In the genomic region with DNA sequence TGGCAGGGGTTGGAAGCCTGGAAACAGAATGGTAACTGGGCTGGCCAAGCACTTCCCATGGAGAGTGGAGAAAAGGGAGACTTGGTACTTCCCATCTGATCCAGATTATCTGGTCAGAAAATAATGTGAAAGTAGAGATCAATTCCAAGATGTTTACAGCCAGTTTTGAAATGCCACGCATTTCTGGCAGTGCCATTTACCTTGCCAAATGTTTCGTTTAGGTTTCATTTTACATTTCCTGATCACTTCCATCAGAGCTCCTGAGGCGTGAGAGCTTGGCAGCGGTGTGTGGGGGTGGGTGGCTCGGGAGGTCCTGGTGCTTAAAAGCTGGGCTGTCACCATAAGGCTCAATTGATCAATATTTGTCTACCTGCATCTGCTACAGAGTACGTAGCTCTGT, we compare ENCODE assay signal across 19 mouse cellular contexts.
DNase-seq lines count a peak whose midpoint lies in the region; ATAC-seq and TF ChIP-seq lines count a peak whose summit lies in the region.
"Had no signal": no experiment of that assay in that cellular context is flagged by ENCODE, and none has a peak within 500 bp of the region (broad histone marks: within the 10 kb centered on the region; RNA-seq: fewer than 3 reads in every experiment).

No protein-coding gene starts in this region.

- no peak for ATAC-seq in kidney, embryonic 14.5 days (ENCODE audit: low FRiP score, low TSS enrichment)
- no peak for ATAC-seq in neural tube, embryonic 15.5 days (ENCODE audit: low FRiP score)
- ATAC-seq: activated CD4-positive, CD25-positive, alpha-beta regulatory T cell, adult 4 months; forebrain, embryonic 15.5 days; intestine, embryonic 16.5 days; Patski had no signal

- no peak overlapping the region for H3K4me3 ChIP-seq in heart, adult 2 months
- H3K4me3 ChIP-seq in kidney, embryonic 14.5 days (ENCODE audit: low read length) = no peak overlapping the region
- no peak overlapping the region for H3K4me3 ChIP-seq in neural tube, embryonic 15.5 days (replicated peaks)
- H3K4me3 ChIP-seq: forebrain, embryonic 15.5 days; hindbrain, embryonic 13.5 days had no signal

- H3K27ac ChIP-seq in heart, adult 2 months = peak overlapping the region; percentile 97
- H3K27ac ChIP-seq in kidney, embryonic 14.5 days (ENCODE audit: low read depth, low read length) = peak overlapping the region; percentile 96; the same call in 1 of the 2 replicates
- H3K27ac ChIP-seq in neural tube, embryonic 15.5 days (replicated peaks) = 0 out of 2 replicates have a peak overlapping the region, but pooled peaks have one; percentile 5
- H3K27ac ChIP-seq: forebrain, embryonic 15.5 days had no signal

- intact Hi-C loops in heart, adult 2 months (cut with DNase I) = loop anchor here (5.0 kb wide), 1 partner anchor 96 kb away; no protein-coding TSS in a partner anchor

- no peak overlapping the region for H3K4me2 ChIP-seq in kidney, embryonic 14.5 days (replicated peaks; ENCODE audit: low read depth, low read length)
- H3K4me2 ChIP-seq in neural tube, embryonic 15.5 days = no peak overlapping the region
- H3K4me2 ChIP-seq: forebrain, embryonic 15.5 days; hindbrain, embryonic 13.5 days had no signal

- WGBS in heart, adult 2 months = 56% methylated on average over 6 of the region's 6 CpGs
- WGBS in kidney, embryonic 14.5 days = 43% methylated on average over 6 of the region's 6 CpGs
- WGBS in neural tube, embryonic 15.5 days = 76% methylated on average over 6 of the region's 6 CpGs

- TF ChIP-seq EP300 in heart, adult 2 months (IDR thresholded peaks at IDR 0.05; ENCODE audit: insufficient read depth, low read depth, low read length) = no peak

- H3K9ac ChIP-seq in heart, adult 2 months (ENCODE audit: low read depth, low read length) = no peak overlapping the region
- H3K9ac ChIP-seq in kidney, embryonic 14.5 days (ENCODE audit: low read depth, low read length) = no peak overlapping the region
- H3K9ac ChIP-seq in neural tube, embryonic 15.5 days (replicated peaks) = no peak overlapping the region
- H3K9ac ChIP-seq: forebrain, embryonic 15.5 days; hindbrain, embryonic 13.5 days had no signal

- peaks cover 6% of the 10 kb centered on the region for H3K4me1 ChIP-seq in heart, adult 2 months (ENCODE audit: control insufficient read depth, insufficient read depth, low read length)
- peaks cover 28% of the 10 kb centered on the region for H3K4me1 ChIP-seq in kidney, embryonic 14.5 days (ENCODE audit: control insufficient read depth, insufficient read depth, low read length)
- H3K4me1 ChIP-seq in neural tube, embryonic 15.5 days = peaks cover 27% of the 10 kb centered on the region

- no peaks in the 10 kb centered on the region for H3K27me3 ChIP-seq in heart, adult 2 months (ENCODE audit: control insufficient read depth, insufficient read depth, low read length)
- no peaks in the 10 kb centered on the region for H3K27me3 ChIP-seq in kidney, embryonic 14.5 days (ENCODE audit: control insufficient read depth, insufficient read depth, low read length)
- H3K27me3 ChIP-seq in neural tube, embryonic 15.5 days (replicated peaks) = 0 out of 2 replicates have a peak, but pooled peaks cover 5% of the 10 kb centered on the region
- H3K27me3 ChIP-seq: forebrain, embryonic 15.5 days; Patski had no signal

- TF ChIP-seq POLR2A in heart, adult 2 months (IDR thresholded peaks at IDR 0.05; ENCODE audit: insufficient read depth, low read depth, low read length) = no peak

- no peak for DNase-seq in heart, adult 2 months
- DNase-seq in heart, adult 18-20 months = no peak
- no peak for DNase-seq in kidney, postnatal 25 days
- no peak for DNase-seq in neural tube, embryonic 10.5 days (ENCODE audit: extremely low spot score, low spot score)
- DNase-seq in testis, postnatal 10 days (ENCODE audit: low spot score) = no peak
- DNase-seq in retina, embryonic 14.5 days (ENCODE audit: low spot score) = no peak
- DNase-seq: adrenal gland, postnatal 14 days; cerebellum, adult 18-20 months; cerebellum, postnatal 36 days; layer of hippocampus, postnatal 36 days; lung, adult 2 months; right cerebral cortex, postnatal 14 days had no signal

- H3K9me3 ChIP-seq in kidney, embryonic 14.5 days (ENCODE audit: control insufficient read depth, low read length) = no peaks in the 10 kb centered on the region
- H3K9me3 ChIP-seq in neural tube, embryonic 15.5 days (replicated peaks) = no peaks in the 10 kb centered on the region
- H3K9me3 ChIP-seq: forebrain, embryonic 15.5 days; hindbrain, embryonic 13.5 days had no signal

- peaks cover 7% of the 10 kb centered on the region for H3K36me3 ChIP-seq in heart, adult 2 months (ENCODE audit: control insufficient read depth, insufficient read depth, low read length)
- H3K36me3 ChIP-seq in kidney, embryonic 14.5 days (ENCODE audit: control insufficient read depth, insufficient read depth, low read length) = no peaks in the 10 kb centered on the region
- no peaks in the 10 kb centered on the region for H3K36me3 ChIP-seq in neural tube, embryonic 15.5 days
- H3K36me3 ChIP-seq: forebrain, embryonic 15.5 days; hindbrain, embryonic 13.5 days had no signal

- H3K79me2 ChIP-seq in heart, adult 2 months (replicated peaks; ENCODE audit: control insufficient read depth, insufficient read depth, low read length) = no peaks in the 10 kb centered on the region; the same call in 1 of the 2 replicates

- TF ChIP-seq CTCF in heart, adult 2 months (IDR thresholded peaks at IDR 0.05) = no peak

Comparison
In these comparisons a context has a peak if more than half of its experiments do, and no peak if none do; other contexts are left out.
1. H3K27ac ChIP-seq: peak in every context shown above with its lines; median percentile 97 in heart, adult 2 months; 96 in kidney, embryonic 14.5 days; 5 in neural tube, embryonic 15.5 days.